Mouse (Mus musculus) limb, embryonic 14.5 days (tissue): ENCODE data around the gene Tmem268. TPM values are rescaled to one million over a fixed set of nuclear protein-coding genes. Genes with fewer than 3 reads are reported as not detected.
A peak's percentile ranks its signal among the peaks of the same experiment; 100 is the strongest.

Experiments
- ATAC-seq: fragments of 200-750 bp; cut with Nextera tagmentation; 2 replicates; pipeline ENCODE4 v1.8.0; 2017; ENCODE audit warnings: low read depth, moderate number of reproducible peaks, moderate TSS enrichment; ENCODE audit not compliant: low FRiP score
- DNase-seq: peaks from one replicate; pipeline ENCODE4 v3.0.0-alpha.2; 2015; ENCODE audit warnings: low spot score
- H3K27ac ChIP-seq: fragments of 300-500 bp; sonication (generic); replicated peaks from 2 replicates; pipeline ENCODE4 v1.5.1; 2014; ENCODE audit warnings: low read depth, mild to moderate bottlenecking, low read length, moderate library complexity, mixed read lengths
- H3K27me3 ChIP-seq: fragments of 300-500 bp; sonication (generic); 2 replicates; pipeline ENCODE4 v1.6.1; 2014; ENCODE audit warnings: low read length, mixed read lengths; ENCODE audit not compliant: control insufficient read depth, insufficient read depth
- H3K36me3 ChIP-seq: fragments of 300-500 bp; sonication (generic); 2 replicates; pipeline ENCODE4 v1.6.1; 2014; ENCODE audit warnings: mild to moderate bottlenecking, low read length, moderate library complexity, mixed read lengths; ENCODE audit not compliant: control insufficient read depth, insufficient read depth
- H3K4me1 ChIP-seq: fragments of 300-500 bp; sonication (generic); 2 replicates; pipeline ENCODE4 v1.6.1; 2014; ENCODE audit warnings: antibody characterized with exemption, low read length, mixed read lengths; ENCODE audit not compliant: control insufficient read depth, insufficient read depth
- H3K4me2 ChIP-seq: fragments of 300-500 bp; sonication (generic); replicated peaks from 2 replicates; pipeline ENCODE4 v1.6.1; 2014; ENCODE audit warnings: low read depth, mild to moderate bottlenecking, low read length, moderate library complexity; ENCODE audit not compliant: severe bottlenecking
- H3K4me3 ChIP-seq: fragments of 300-500 bp; sonication (generic); replicated peaks from 2 replicates; pipeline ENCODE4 v1.5.1; 2014; ENCODE audit warnings: low read length
- H3K9ac ChIP-seq: fragments of 300-500 bp; sonication (generic); 2 replicates; pipeline ENCODE4 v1.6.1; 2014; ENCODE audit warnings: mild to moderate bottlenecking, low read depth, low read length, moderate library complexity; ENCODE audit not compliant: severe bottlenecking
- H3K9me3 ChIP-seq: fragments of 300-500 bp; sonication (generic); 2 replicates; pipeline ENCODE4 v1.6.1; 2016; ENCODE audit warnings: low read length; ENCODE audit not compliant: control insufficient read depth
- POLR2A ChIP-seq: fragments of 200-500 bp; IDR thresholded peaks from 2 replicates; pipeline ENCODE4 v1.8.0; 2012; ENCODE audit warnings: inconsistent platforms, mild to moderate bottlenecking, moderate library complexity, borderline replicate concordance; ENCODE audit not compliant: insufficient read depth, insufficient read length; ENCODE audit errors: extremely low read depth
- WGBS: fragments of 180-500 bp; shearing (Covaris S2); extraction: QIAGEN DNeasy Blood & Tissue Kit; methylation state at CpG from one replicate; pipeline ENCODE4 v1.1.7; 2014; 5-methylcytosine and 5-hydroxymethylcytosine counted together
- polyA plus RNA-seq, 2 experiments: library from polyadenylated mRNA; depleted of rRNA in 1 of 2; stranded (reverse) in 1 of 2; unstranded in 1 of 2; fragments of >200 nt; fragmentation: Nextera tagmentation in 1 of 2; extraction: Ambion mirVana in 1 of 2; gene quantifications; 2 replicates each; pipeline versions ENCODE4 v1.2.1 to v1.2.3; 2012 to 2014

Tmem268 gene
- polyA plus RNA-seq, 2 experiments: 7.1 to 7.7 TPM

DNA sequence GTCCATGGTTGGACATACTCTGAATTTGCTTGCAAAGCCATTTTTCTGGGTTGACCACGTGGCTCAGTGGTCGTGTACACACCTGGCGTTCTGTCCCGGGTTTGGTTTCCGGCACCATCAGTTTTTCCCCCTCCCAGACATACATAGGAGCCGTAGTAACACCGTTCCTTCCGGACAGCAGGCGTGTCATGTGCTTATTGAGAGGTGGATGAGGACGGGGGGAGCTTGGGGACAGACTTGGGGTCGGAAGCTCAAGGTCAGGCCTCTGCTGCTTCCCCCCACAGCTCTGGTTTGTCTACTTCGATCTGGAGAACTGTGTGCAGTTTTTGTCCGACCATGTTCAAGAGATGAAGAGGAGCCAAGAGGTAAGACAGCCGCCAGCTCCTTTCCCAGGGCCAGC is 21.1 kb downstream of the Tmem268 start:
- Histone ChIP-seq H3K9ac (no peak overlapping the region), H3K9me3 (no peaks in the 10 kb centered on the region), H3K36me3 (peaks cover 4% of the 10 kb centered on the region; the same call in 1 of the 2 replicates), H3K4me2 (no peak overlapping the region), H3K4me3 (no peak overlapping the region), H3K27ac (no peak overlapping the region), H3K27me3 (no peaks in the 10 kb centered on the region), H3K4me1 (peaks cover 8% of the 10 kb centered on the region; the same call in 1 of the 2 replicates)
- TF ChIP-seq POLR2A: no peak
- DNase-seq (no peak), ATAC-seq (no peak)
- WGBS: 86% methylated on average over 14 of the region's 14 CpGs

GRCm38 (mm10) chr4:63580078-63580477 is 21.5 kb downstream of the Tmem268 start:
- ATAC-seq (peak; percentile 73), DNase-seq (no peak)
- Histone ChIP-seq H3K9me3 (no peaks in the 10 kb centered on the region), H3K4me1 (peaks cover 8% of the 10 kb centered on the region; the same call in 1 of the 2 replicates), H3K27ac (no peak overlapping the region), H3K4me2 (no peak overlapping the region), H3K36me3 (peaks cover 4% of the 10 kb centered on the region; the same call in 1 of the 2 replicates), H3K27me3 (no peaks in the 10 kb centered on the region), H3K9ac (peak overlapping the region; percentile 21; the same call in 1 of the 2 replicates), H3K4me3 (no peak overlapping the region)
- WGBS: 28% methylated on average over 6 of the region's 6 CpGs
- no peak for TF ChIP-seq POLR2A

DNA sequence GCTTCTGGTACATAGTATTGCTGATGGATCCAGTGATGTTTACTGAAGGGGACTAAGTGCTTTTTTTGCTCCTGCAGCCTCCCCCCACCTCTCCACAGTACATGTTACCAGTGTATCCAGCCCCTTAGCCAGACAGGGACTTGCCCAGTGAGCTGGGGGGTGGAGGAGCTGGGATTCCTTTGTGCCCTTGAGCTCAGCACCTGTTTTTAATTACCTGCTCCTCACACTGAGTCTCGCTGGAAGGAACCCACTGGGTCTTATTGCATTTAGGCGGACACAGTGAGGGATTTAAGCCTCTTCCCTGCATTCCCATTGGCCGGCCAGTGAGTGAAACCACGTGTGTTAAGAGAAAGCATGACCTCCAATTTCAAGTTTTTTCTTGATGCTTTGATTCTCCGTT is 24.0 kb downstream of the Tmem268 start:
- H3K4me1 ChIP-seq: peaks cover 8% of the 10 kb centered on the region; the same call in 1 of the 2 replicates
- 10% methylated on average over 5 of the region's 5 CpGs for WGBS
- no peak overlapping the region for H3K4me2 ChIP-seq
- H3K9me3 ChIP-seq: no peaks in the 10 kb centered on the region
- H3K27ac ChIP-seq: peak overlapping the region; percentile 58; the same call in 1 of the 2 replicates
- H3K36me3 ChIP-seq: peaks cover 4% of the 10 kb centered on the region; the same call in 1 of the 2 replicates
- no peak overlapping the region for H3K9ac ChIP-seq
- TF ChIP-seq POLR2A: no peak
- ATAC-seq: peak; percentile 71
- H3K4me3 ChIP-seq: no peak overlapping the region
- peak; percentile 55 for DNase-seq
- H3K27me3 ChIP-seq: no peaks in the 10 kb centered on the region

- DNase-seq: no peak
Measured at GRCm38 (mm10) chr4:63585216-63585615, 26.6 kb downstream of the Tmem268 start.

DNA sequence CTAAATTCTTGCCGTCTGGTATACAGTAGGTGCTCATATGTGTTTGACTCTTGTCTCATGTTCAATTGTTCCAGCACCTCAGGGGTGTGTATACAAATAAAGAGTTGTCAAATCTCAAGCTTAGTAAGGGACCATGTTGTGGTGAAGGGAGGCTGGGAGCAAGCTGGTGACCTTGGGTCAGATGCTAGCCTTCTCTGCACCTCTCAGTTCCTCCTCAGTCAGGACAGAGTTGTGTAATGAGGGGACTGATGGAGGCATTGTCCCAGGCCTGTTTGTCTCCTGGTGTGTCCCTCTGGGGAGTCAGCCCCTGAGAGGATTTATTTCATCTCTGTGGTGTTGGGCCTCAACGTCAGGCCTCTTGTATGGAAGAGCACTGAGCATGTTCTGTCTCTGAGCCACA is 27.7 kb downstream of the Tmem268 start:
- Histone ChIP-seq H3K4me1 (peaks cover 8% of the 10 kb centered on the region; the same call in 1 of the 2 replicates), H3K27me3 (no peaks in the 10 kb centered on the region), H3K4me2 (no peak overlapping the region), H3K9ac (no peak overlapping the region), H3K27ac (no peak overlapping the region), H3K9me3 (no peaks in the 10 kb centered on the region), H3K36me3 (no peaks in the 10 kb centered on the region), H3K4me3 (no peak overlapping the region)
- ATAC-seq: no peak
- 82% methylated on average over 2 of the region's 2 CpGs for WGBS
- DNase-seq: no peak
- no peak for TF ChIP-seq POLR2A

More at GRCm38 (mm10) chr4:63585216-63585615, 26.6 kb downstream of the Tmem268 start:
- Histone ChIP-seq H3K36me3 (no peaks in the 10 kb centered on the region), H3K27ac (no peak overlapping the region), H3K4me1 (peaks cover 8% of the 10 kb centered on the region; the same call in 1 of the 2 replicates), H3K27me3 (no peaks in the 10 kb centered on the region), H3K4me3 (no peak overlapping the region), H3K4me2 (no peak overlapping the region), H3K9ac (no peak overlapping the region), H3K9me3 (no peaks in the 10 kb centered on the region)
- no peak for TF ChIP-seq POLR2A
- no peak for ATAC-seq
- 88% methylated on average over 10 of the region's 10 CpGs for WGBS
